Mouse (Mus musculus): Measurements from ENCODE around the gene Esp16. TPM values are rescaled to one million over a fixed set of nuclear protein-coding genes. Genes with fewer than 3 reads are reported as not detected.
"Not testable (repeated sequence)": the region's sequence is repeated elsewhere in the genome, so short reads cannot be mapped to it uniquely, and the experiment has no call there.

Gene Esp16
- not detected for total RNA-seq (2021)

DNA sequence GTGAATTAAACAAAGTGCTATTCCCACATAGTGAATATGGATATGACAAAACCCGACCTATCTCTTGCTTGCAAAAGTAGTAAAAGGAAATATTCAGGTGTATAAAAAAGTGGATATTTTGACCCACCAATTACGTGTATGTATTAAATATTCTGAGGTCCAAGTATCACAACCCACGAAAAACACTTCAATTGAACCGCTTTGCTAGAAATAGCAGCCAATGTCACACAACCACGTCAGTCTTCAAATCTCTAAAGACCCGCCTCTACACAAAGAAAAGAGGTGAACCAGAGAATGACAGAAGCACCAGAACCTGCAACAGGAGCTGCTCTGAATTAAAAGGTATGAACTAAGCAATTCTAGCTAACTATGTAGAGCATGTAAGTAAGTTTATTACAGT, at the start of gene Esp16:
Esp16 (plus strand) TSS at position 301 of the 400 bp plus-strand sequence.
- DNase-seq (ENCODE audit: low spot score in 2 of 2); intact Hi-C loops (cut with DNase I): not testable (repeated sequence)

DNA sequence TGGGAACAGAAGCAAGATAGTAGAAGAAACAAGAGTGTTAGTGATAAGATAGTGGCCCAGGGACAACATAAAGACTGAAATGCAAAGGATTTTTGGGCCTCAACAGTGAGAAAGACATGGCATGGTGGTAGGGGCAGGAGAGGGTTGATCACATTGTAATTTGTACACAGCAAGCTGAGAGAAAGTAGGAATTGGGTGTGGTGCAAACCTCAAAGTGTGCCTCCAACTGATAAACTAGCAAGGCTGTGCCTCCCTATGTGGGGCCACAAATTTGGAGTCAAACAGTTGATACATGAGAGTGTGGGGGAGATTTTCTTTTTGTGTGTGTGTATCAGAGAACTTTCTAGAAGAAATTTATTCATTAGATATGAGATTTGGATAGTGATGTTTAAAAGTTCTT, 37.9 kb upstream of the Esp16 start:
- intact Hi-C loops (cut with DNase I) = not testable (repeated sequence)

More for the DNA sequence above, 37.9 kb upstream of the Esp16 start:
- not testable (repeated sequence) for DNase-seq (ENCODE audit: low spot score in 2 of 2)

Other genes with a start within 250 kb of the Esp16 start
- gene Esp18, start 129.8 kb upstream of the Esp16 start, total RNA-seq (2021) = not detected
- not detected for gene Esp15, start 104.8 kb downstream of the Esp16 start, total RNA-seq (2021)

All from left cerebral cortex, postnatal 25 days (tissue).